ENCODE assay signal across 22 mouse cellular contexts in the genomic region with DNA sequence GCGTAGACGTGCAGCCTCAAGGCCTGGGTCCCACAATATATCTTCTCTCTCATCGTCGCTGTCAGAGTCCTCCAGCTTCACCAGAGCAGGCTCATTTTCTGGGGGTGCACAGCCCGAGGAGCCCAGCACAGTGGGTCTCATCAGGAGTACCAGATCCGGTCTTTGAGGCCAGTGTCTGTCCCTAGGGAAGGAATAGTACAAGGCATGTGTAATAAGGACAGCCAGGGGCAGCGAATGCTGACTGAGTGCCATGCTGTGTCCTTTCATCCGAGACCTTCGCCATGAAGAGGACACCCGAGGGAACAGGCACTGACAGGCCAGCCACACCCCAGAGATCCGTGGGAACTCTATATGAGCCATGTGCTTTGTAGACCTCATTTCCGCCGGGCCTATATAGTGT. TPM values are rescaled to one million over a fixed set of nuclear protein-coding genes. Genes with fewer than 3 reads are reported as not detected.
"Had no signal": no experiment of that assay in that cellular context is flagged by ENCODE, and none has a peak within 500 bp of the region (broad histone marks: within the 10 kb centered on the region; RNA-seq: fewer than 3 reads in every experiment).

No protein-coding gene starts in this region.

- H3K4me3 ChIP-seq: neural tube, embryonic 12.5 days had no signal

- H3K27me3 ChIP-seq: limb, embryonic 13.5 days; liver, embryonic 12.5 days; neural tube, embryonic 12.5 days had no signal

- H3K27ac ChIP-seq: limb, embryonic 13.5 days; liver, embryonic 12.5 days; neural tube, embryonic 12.5 days had no signal

- ATAC-seq: liver, embryonic 12.5 days had no signal

- H3K9me3 ChIP-seq: limb, embryonic 13.5 days; liver, embryonic 12.5 days; midbrain, embryonic 10.5 days; neural tube, embryonic 12.5 days had no signal

- H3K36me3 ChIP-seq: limb, embryonic 13.5 days; liver, embryonic 12.5 days; midbrain, embryonic 10.5 days; neural tube, embryonic 12.5 days had no signal

- DNase-seq: kidney, postnatal 25 days; layer of hippocampus, adult 9-11 months; lung, embryonic 14.5 days; lung, postnatal 10 days; lung, postnatal 4 days; midbrain, embryonic 14.5 days; right cerebral cortex, adult 18-20 months; right cerebral cortex, postnatal 25 days; thymus, adult 18-20 months; thymus, postnatal 14 days had no signal

RNA-seq across cellular contexts. Expression of a gene that starts 42.0 kb away (rescaled TPM):
- total RNA-seq: layer of hippocampus, adult 18-20 months; left cerebral cortex, postnatal 36 days; megakaryocyte, adult 5-6 weeks had no signal
- polyA plus RNA-seq: kidney, embryonic 16.5 days; limb, embryonic 13.5 days; liver, embryonic 12.5 days; liver, embryonic 16.5 days; lung, embryonic 14.5 days; midbrain, embryonic 10.5 days; myocyte; neural tube, embryonic 12.5 days; small intestine, adult 2 months; stomach, embryonic 16.5 days had no signal
